In genomic region chr12:12590753-12591291, GRCm38 (mm10) we compare ENCODE assay signal across 11 mouse cellular contexts.
DNase-seq lines count a peak whose midpoint lies in the region; ATAC-seq lines count a peak whose summit lies in the region.
"Had no signal": no experiment of that assay in that cellular context is flagged by ENCODE, and none has a peak within 500 bp of the region (broad histone marks: within the 10 kb centered on the region; RNA-seq: fewer than 3 reads in every experiment).

No protein-coding gene starts in this region.

- H3K4me1 ChIP-seq in forebrain, embryonic 16.5 days (replicated peaks; ENCODE audit: control insufficient read depth, insufficient read depth, low read length) = peaks cover 7% of the 10 kb centered on the region
- H3K4me1 ChIP-seq in kidney, embryonic 16.5 days (ENCODE audit: insufficient read depth, low read length) = no peaks in the 10 kb centered on the region

- 0 out of 2 replicates have a peak overlapping the region, but pooled peaks have one; percentile 4 for H3K4me2 ChIP-seq in forebrain, embryonic 16.5 days (ENCODE audit: low read length)
- no peak overlapping the region for H3K4me2 ChIP-seq in kidney, embryonic 16.5 days (replicated peaks; ENCODE audit: low read depth, low read length)

- no peak overlapping the region for H3K9ac ChIP-seq in forebrain, embryonic 16.5 days (replicated peaks; ENCODE audit: low read depth, low read length)
- H3K9ac ChIP-seq in kidney, embryonic 16.5 days (replicated peaks; ENCODE audit: low read length) = no peak overlapping the region

- no peaks in the 10 kb centered on the region for H3K27me3 ChIP-seq in forebrain, embryonic 16.5 days (replicated peaks; ENCODE audit: control insufficient read depth, insufficient read depth, low read length)
- H3K27me3 ChIP-seq in kidney, embryonic 16.5 days (ENCODE audit: insufficient read depth, low read length) = no peaks in the 10 kb centered on the region

- 24% methylated on average over 8 of the region's 8 CpGs for WGBS in forebrain, embryonic 16.5 days
- 74% methylated on average over 8 of the region's 8 CpGs for WGBS in kidney, embryonic 16.5 days

- H3K4me3 ChIP-seq in forebrain, embryonic 16.5 days (replicated peaks; ENCODE audit: low read length) = no peak overlapping the region
- no peak overlapping the region for H3K4me3 ChIP-seq in kidney, embryonic 16.5 days (ENCODE audit: low read length)

- H3K9me3 ChIP-seq in forebrain, embryonic 16.5 days (ENCODE audit: control insufficient read depth, low read length) = no peaks in the 10 kb centered on the region
- H3K9me3 ChIP-seq in kidney, embryonic 16.5 days (ENCODE audit: low read length) = no peaks in the 10 kb centered on the region

- H3K27ac ChIP-seq in forebrain, embryonic 16.5 days (ENCODE audit: low read length) = peak overlapping the region; percentile 81
- no peak overlapping the region for H3K27ac ChIP-seq in kidney, embryonic 16.5 days (ENCODE audit: low read length)

- H3K36me3 ChIP-seq in forebrain, embryonic 16.5 days (ENCODE audit: control insufficient read depth, insufficient read depth) = no peaks in the 10 kb centered on the region
- H3K36me3 ChIP-seq in kidney, embryonic 16.5 days (ENCODE audit: insufficient read depth, low read length) = no peaks in the 10 kb centered on the region

- peak; percentile 96 for ATAC-seq in forebrain, embryonic 16.5 days
- no peak for ATAC-seq in kidney, embryonic 16.5 days (ENCODE audit: low FRiP score, low TSS enrichment)
- ATAC-seq: activated CD4-positive, CD25-positive, alpha-beta regulatory T cell, adult 4 months; CD4-positive, CD25-positive, alpha-beta regulatory T cell, adult 4 months had no signal

- intact Hi-C loops in left cerebral cortex, postnatal 4 days (cut with DNase I) = no loop called here
- intact Hi-C loops in heart, postnatal 14 days (cut with DNase I) = no loop called here

- DNase-seq in left cerebral cortex, adult 11 months (ENCODE audit: low spot score) = peak; percentile 24
- no peak for DNase-seq in left cerebral cortex, postnatal 4 days
- DNase-seq in left cerebral cortex, adult 9 months (ENCODE audit: low spot score in 2 of 2) = peak; percentile 27 to 30
- DNase-seq in right cerebral cortex, postnatal 10 days (ENCODE audit: low spot score in 2 of 2) = peak; percentile 32 to 55
- no peak for DNase-seq in lung, adult 18-20 months
- no peak for DNase-seq in heart, postnatal 14 days
- DNase-seq: cerebellum, adult 2 months had no signal

Comparison
In these comparisons a context has a peak if more than half of its experiments do, and no peak if none do; other contexts are left out.
1. DNase-seq: peak in left cerebral cortex, adult 11 months (single experiment), left cerebral cortex, adult 9 months (2 of 2) and right cerebral cortex, postnatal 10 days (2 of 2); none in left cerebral cortex, postnatal 4 days (single experiment), lung, adult 18-20 months (0 of 2) and heart, postnatal 14 days (0 of 2).